Mouse (Mus musculus): ENCODE measurements around the gene Cry2. TPM values are rescaled to one million over a fixed set of nuclear protein-coding genes. Genes with fewer than 3 reads are reported as not detected.
"Not testable (repeated sequence)": the region's sequence is repeated elsewhere in the genome, so short reads cannot be mapped to it uniquely, and the experiment has no call there.

The Cry2 gene
- 20.5 and 21.9 TPM in 2 replicates for polyA plus RNA-seq (2014; fragmentation: Nextera tagmentation; extraction: Ambion mirVana)

- Histone ChIP-seq H3K4me1 (ENCODE audit: control insufficient read depth, insufficient read depth, low read length) (peaks cover 35% of the 10 kb centered on the region), H3K27me3 (ENCODE audit: control insufficient read depth, insufficient read depth, low read length) (no peaks in the 10 kb centered on the region), H3K4me2 (peak within 1 kb of the TSS; percentile 84), H3K4me3 (ENCODE audit: low read depth, low read length) (peak within 1 kb of the TSS; percentile 80), H3K36me3 (ENCODE audit: control insufficient read depth, insufficient read depth, low read length) (no peaks in the 10 kb centered on the region), H3K9ac (ENCODE audit: low read length) (peak within 1 kb of the TSS; percentile 83), H3K27ac (ENCODE audit: low read depth, low read length) (no peak within 1 kb of the TSS), H3K9me3 (ENCODE audit: control insufficient read depth, low read length) (no peaks in the 10 kb centered on the region)
- ATAC-seq (ENCODE audit: low FRiP score) (peak; percentile 98), DNase-seq (ENCODE audit: low spot score, missing footprints) (peak; percentile 100)
- under 1% methylated on average over 74 of the region's 76 CpGs for whole genome bisulfite sequencing
Observed at GRCm38 (mm10) chr2:92433578-92434374, at the start of gene Cry2. Gene Cry2, minus strand, starts transcription at chr2:92434043.

- Histone ChIP-seq H3K4me1 (ENCODE audit: control insufficient read depth, insufficient read depth, low read length) (peaks cover 5% of the 10 kb centered on the region; the same call in 1 of the 2 replicates), H3K9me3 (ENCODE audit: control insufficient read depth, low read length) (no peaks in the 10 kb centered on the region), H3K4me3 (ENCODE audit: low read depth, low read length) (no peak overlapping the region), H3K36me3 (ENCODE audit: control insufficient read depth, insufficient read depth, low read length) (no peaks in the 10 kb centered on the region), H3K4me2 (no peak overlapping the region), H3K27ac (ENCODE audit: low read depth, low read length) (no peak overlapping the region), H3K9ac (ENCODE audit: low read length) (no peak overlapping the region), H3K27me3 (ENCODE audit: control insufficient read depth, insufficient read depth, low read length) (peaks cover 18% of the 10 kb centered on the region)
- ATAC-seq (ENCODE audit: low FRiP score), result no peak
- peak; percentile 59 for DNase-seq (ENCODE audit: low spot score, missing footprints)
- 54% methylated on average over 5 of the region's 5 CpGs for WGBS
Observed at GRCm38 (mm10) chr2:92483505-92483904, 49.7 kb upstream of the Cry2 start.

DNA sequence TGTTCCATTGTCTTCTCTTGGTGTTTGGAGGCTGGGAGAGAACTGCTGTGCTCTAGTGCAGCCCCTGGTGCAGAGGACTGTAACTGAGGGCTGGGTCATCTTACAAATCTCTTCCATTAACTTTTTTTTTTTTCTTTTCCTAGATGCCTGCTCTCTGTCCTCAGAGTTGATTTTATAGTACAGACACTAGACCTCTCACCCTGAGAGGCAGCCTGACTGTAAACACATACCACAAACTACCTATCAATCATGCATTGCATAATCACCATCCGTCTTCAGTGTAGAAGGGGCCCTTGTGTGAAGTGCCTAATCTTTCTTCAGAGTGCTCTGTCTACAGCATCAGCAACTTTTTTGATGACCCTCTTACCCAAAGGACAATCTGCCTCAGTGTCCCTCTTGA is 48.7 kb upstream of the Cry2 start:
- no peak overlapping the region for H3K4me3 ChIP-seq (ENCODE audit: low read depth, low read length)
- H3K27ac ChIP-seq (ENCODE audit: low read depth, low read length), result no peak overlapping the region
- H3K4me1 ChIP-seq (ENCODE audit: control insufficient read depth, insufficient read depth, low read length), result peaks cover 5% of the 10 kb centered on the region; the same call in 1 of the 2 replicates
- H3K4me2 ChIP-seq, result no peak overlapping the region
- H3K27me3 ChIP-seq (ENCODE audit: control insufficient read depth, insufficient read depth, low read length), result peaks cover 18% of the 10 kb centered on the region
- DNase-seq (ENCODE audit: low spot score, missing footprints) (peak; percentile 33), ATAC-seq (ENCODE audit: low FRiP score) (no peak)
- no peaks in the 10 kb centered on the region for H3K36me3 ChIP-seq (ENCODE audit: control insufficient read depth, insufficient read depth, low read length)
- no peak overlapping the region for H3K9ac ChIP-seq (ENCODE audit: low read length)
- H3K9me3 ChIP-seq (ENCODE audit: control insufficient read depth, low read length), result no peaks in the 10 kb centered on the region
- 78% methylated on average over 1 of the region's 1 CpGs for WGBS

GRCm38 (mm10) chr2:92478313-92478688 is 44.5 kb upstream of the Cry2 start:
- ATAC-seq (ENCODE audit: low FRiP score) (no peak), DNase-seq (ENCODE audit: low spot score, missing footprints) (no peak)
- Histone ChIP-seq H3K9ac (ENCODE audit: low read length) (no peak overlapping the region), H3K27ac (ENCODE audit: low read depth, low read length) (no peak overlapping the region), H3K9me3 (ENCODE audit: control insufficient read depth, low read length) (no peaks in the 10 kb centered on the region), H3K4me2 (no peak overlapping the region), H3K36me3 (ENCODE audit: control insufficient read depth, insufficient read depth, low read length) (no peaks in the 10 kb centered on the region), H3K27me3 (ENCODE audit: control insufficient read depth, insufficient read depth, low read length) (peaks cover 2% of the 10 kb centered on the region; the same call in 1 of the 2 replicates), H3K4me1 (ENCODE audit: control insufficient read depth, insufficient read depth, low read length) (no peaks in the 10 kb centered on the region), H3K4me3 (ENCODE audit: low read depth, low read length) (no peak overlapping the region)
- 89% methylated on average over 4 of the region's 4 CpGs for WGBS

DNA sequence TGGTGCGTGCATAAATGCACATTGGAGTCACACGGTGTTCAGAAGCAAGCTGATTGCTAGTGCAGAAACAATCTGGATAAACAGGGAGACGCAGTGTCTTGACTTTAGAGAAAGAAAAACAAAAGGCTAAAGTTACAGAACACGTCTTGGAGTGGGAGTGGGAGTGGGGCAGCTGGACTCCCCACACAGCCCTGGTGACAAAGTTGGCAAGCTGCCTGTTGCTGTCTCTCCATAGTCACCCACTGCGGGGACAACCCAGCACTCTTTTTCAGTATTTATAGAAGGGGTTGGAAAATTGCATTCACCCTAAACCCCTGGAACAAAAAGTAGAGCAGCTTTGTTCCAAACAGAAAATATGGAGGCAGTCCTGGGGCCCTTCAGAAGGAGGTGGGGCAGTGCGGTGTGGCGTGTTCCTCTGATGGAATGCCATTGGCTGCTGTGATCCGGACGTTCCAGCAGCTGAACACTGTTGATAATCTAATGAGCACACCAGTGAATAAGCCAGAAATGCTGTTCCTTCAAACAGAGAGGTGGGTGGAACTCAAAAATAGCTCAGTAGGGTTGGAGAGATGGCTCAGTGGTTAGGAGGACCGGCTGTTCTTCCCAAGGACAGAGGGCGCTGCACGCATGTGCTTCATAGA is 43.9 kb upstream of the Cry2 start:
- no peak overlapping the region for H3K4me2 ChIP-seq
- H3K9ac ChIP-seq (ENCODE audit: low read length), result no peak overlapping the region
- no peak for ATAC-seq (ENCODE audit: low FRiP score)
- H3K9me3 ChIP-seq (ENCODE audit: control insufficient read depth, low read length), result no peaks in the 10 kb centered on the region
- peak; percentile 72 for DNase-seq (ENCODE audit: low spot score, missing footprints)
- WGBS, result 80% methylated on average over 12 of the region's 12 CpGs
- H3K4me1 ChIP-seq (ENCODE audit: control insufficient read depth, insufficient read depth, low read length), result no peaks in the 10 kb centered on the region
- peaks cover under 1% of the 10 kb centered on the region; the same call in 1 of the 2 replicates for H3K27me3 ChIP-seq (ENCODE audit: control insufficient read depth, insufficient read depth, low read length)
- no peaks in the 10 kb centered on the region for H3K36me3 ChIP-seq (ENCODE audit: control insufficient read depth, insufficient read depth, low read length)
- no peak overlapping the region for H3K4me3 ChIP-seq (ENCODE audit: low read depth, low read length)
- no peak overlapping the region for H3K27ac ChIP-seq (ENCODE audit: low read depth, low read length)

DNA sequence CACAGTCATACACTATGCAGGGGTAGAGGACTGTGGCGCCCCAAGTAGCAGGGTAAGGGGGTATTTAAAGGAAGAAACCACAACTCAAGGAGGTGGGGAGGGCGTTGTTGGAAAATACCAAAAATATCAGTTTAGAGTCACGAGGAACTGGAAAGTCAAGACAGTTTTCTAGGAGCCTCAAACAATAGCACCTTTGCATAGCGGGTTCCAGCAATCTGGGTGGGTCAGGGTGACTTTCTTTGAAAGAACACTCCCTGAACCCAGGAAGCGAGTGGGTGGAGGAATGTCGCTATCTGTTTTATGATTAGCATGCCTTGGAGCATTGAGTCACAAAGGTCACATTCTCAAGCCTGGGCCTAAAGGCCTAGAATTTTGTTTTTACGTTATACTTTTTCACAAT is 42.7 kb upstream of the Cry2 start:
- not testable (repeated sequence) for DNase-seq (ENCODE audit: low spot score, missing footprints); H3K4me2 ChIP-seq; H3K27me3 ChIP-seq (ENCODE audit: control insufficient read depth, insufficient read depth, low read length); H3K9ac ChIP-seq (ENCODE audit: low read length); H3K27ac ChIP-seq (ENCODE audit: low read depth, low read length); H3K4me1 ChIP-seq (ENCODE audit: control insufficient read depth, insufficient read depth, low read length); ATAC-seq (ENCODE audit: low FRiP score); H3K36me3 ChIP-seq (ENCODE audit: control insufficient read depth, insufficient read depth, low read length); H3K4me3 ChIP-seq (ENCODE audit: low read depth, low read length); H3K9me3 ChIP-seq (ENCODE audit: control insufficient read depth, low read length)
- 88% methylated on average over 7 of the region's 7 CpGs for WGBS

- Histone ChIP-seq H3K4me2 (no peak overlapping the region), H3K4me3 (ENCODE audit: low read depth, low read length) (no peak overlapping the region), H3K36me3 (ENCODE audit: control insufficient read depth, insufficient read depth, low read length) (no peaks in the 10 kb centered on the region), H3K4me1 (ENCODE audit: control insufficient read depth, insufficient read depth, low read length) (no peaks in the 10 kb centered on the region), H3K27ac (ENCODE audit: low read depth, low read length) (no peak overlapping the region), H3K9ac (ENCODE audit: low read length) (no peak overlapping the region), H3K9me3 (ENCODE audit: control insufficient read depth, low read length) (no peaks in the 10 kb centered on the region), H3K27me3 (ENCODE audit: control insufficient read depth, insufficient read depth, low read length) (no peaks in the 10 kb centered on the region)
- peak; percentile 77 for DNase-seq (ENCODE audit: low spot score, missing footprints)
- 54% methylated on average over 2 of the region's 2 CpGs for WGBS
- no peak for ATAC-seq (ENCODE audit: low FRiP score)
Observed at GRCm38 (mm10) chr2:92475711-92476110, 41.9 kb upstream of the Cry2 start.

- H3K4me3 ChIP-seq (ENCODE audit: low read depth, low read length), result no peak overlapping the region
- H3K9ac ChIP-seq (ENCODE audit: low read length), result no peak overlapping the region
- WGBS, result 72% methylated on average over 3 of the region's 3 CpGs
- H3K27ac ChIP-seq (ENCODE audit: low read depth, low read length), result no peak overlapping the region
- H3K27me3 ChIP-seq (ENCODE audit: control insufficient read depth, insufficient read depth, low read length), result no peaks in the 10 kb centered on the region
- no peak overlapping the region for H3K4me2 ChIP-seq
- no peaks in the 10 kb centered on the region for H3K4me1 ChIP-seq (ENCODE audit: control insufficient read depth, insufficient read depth, low read length)
- no peaks in the 10 kb centered on the region for H3K36me3 ChIP-seq (ENCODE audit: control insufficient read depth, insufficient read depth, low read length)
- ATAC-seq (ENCODE audit: low FRiP score) (no peak), DNase-seq (ENCODE audit: low spot score, missing footprints) (no peak)
- H3K9me3 ChIP-seq (ENCODE audit: control insufficient read depth, low read length), result no peaks in the 10 kb centered on the region
Observed at GRCm38 (mm10) chr2:92474920-92475319, 41.1 kb upstream of the Cry2 start.
